Mouse (Mus musculus) cerebellum, postnatal 10 days (tissue): Measurements from ENCODE around the gene Adamts6.

Experiments used
- DNase-seq, 2 experiments: peaks; one replicate each; pipeline ENCODE4 v3.0.0; 2021; ENCODE audit warnings: mixed read lengths in 2 of 2

Gene Adamts6

GRCm38 (mm10) chr13:104287366-104288225 is at the start of gene Adamts6:
TSS of gene Adamts6 (plus strand) at chr13:104287835.
- peak; percentile 43 to 54 for DNase-seq

- DNase-seq: no peak
These were observed 28.6 kb upstream of the Adamts6 start for GRCm38 (mm10) chr13:104258997-104259396.

GRCm38 (mm10) chr13:104285031-104285431 is 2.6 kb upstream of the Adamts6 start:
- DNase-seq: peak; percentile 19 to 64

- peak; percentile 63 to 74 for DNase-seq
These were observed 1.8 kb upstream of the Adamts6 start for GRCm38 (mm10) chr13:104285737-104286311.

- DNase-seq: peak in 1 of 2 experiments; percentile 37
These were observed 1.3 kb upstream of the Adamts6 start for GRCm38 (mm10) chr13:104286336-104286735.

- peak; percentile 95 for DNase-seq
These were observed 732 bp upstream of the Adamts6 start for GRCm38 (mm10) chr13:104286897-104287309.

GRCm38 (mm10) chr13:104288226-104288859 is 708 bp downstream of the Adamts6 start:
- DNase-seq: peak; percentile 84

- peak; percentile 10 to 18 for DNase-seq
These were observed 1.5 kb downstream of the Adamts6 start for GRCm38 (mm10) chr13:104289176-104289575.

GRCm38 (mm10) chr13:104295472-104295871 is 7.8 kb downstream of the Adamts6 start:
- no peak for DNase-seq

- DNase-seq: no peak
These were observed 41.7 kb downstream of the Adamts6 start for GRCm38 (mm10) chr13:104329336-104329735.

- DNase-seq: no peak
These were observed 42.1 kb downstream of the Adamts6 start for GRCm38 (mm10) chr13:104329742-104330141.

GRCm38 (mm10) chr13:104352590-104352989 is 65.0 kb downstream of the Adamts6 start:
- DNase-seq: no peak

GRCm38 (mm10) chr13:104393427-104394356 is 106.1 kb downstream of the Adamts6 start:
- DNase-seq: peak; percentile 93 to 95

GRCm38 (mm10) chr13:104397814-104398213 is 110.2 kb downstream of the Adamts6 start:
- peak; percentile 39 to 42 for DNase-seq

- no peak for DNase-seq
These were observed 145.1 kb downstream of the Adamts6 start for GRCm38 (mm10) chr13:104432734-104433133.

- DNase-seq: no peak
These were observed 154.9 kb downstream of the Adamts6 start for GRCm38 (mm10) chr13:104442559-104442958.

GRCm38 (mm10) chr13:104445437-104445836 is 157.8 kb downstream of the Adamts6 start:
- peak in 1 of 2 experiments; percentile 5 for DNase-seq

- DNase-seq: no peak
These were observed 159.3 kb downstream of the Adamts6 start for GRCm38 (mm10) chr13:104446974-104447373.

GRCm38 (mm10) chr13:104447470-104447869 is 159.8 kb downstream of the Adamts6 start:
- DNase-seq: no peak

- no peak for DNase-seq
These were observed 160.7 kb downstream of the Adamts6 start for GRCm38 (mm10) chr13:104448349-104448748.

GRCm38 (mm10) chr13:104453271-104453974 is 165.8 kb downstream of the Adamts6 start:
- DNase-seq: peak; percentile 38 to 47

GRCm38 (mm10) chr13:104460287-104460686 is 172.7 kb downstream of the Adamts6 start:
- DNase-seq: no peak
